Mouse (Mus musculus) stomach, embryonic 16.5 days (tissue): ENCODE measurements around the gene Sh3pxd2a. TPM values are rescaled to one million over a fixed set of nuclear protein-coding genes. Genes with fewer than 3 reads are reported as not detected.

Experiments used
- ATAC-seq: fragments of 200-750 bp; cut with Nextera tagmentation; 2 replicates; pipeline ENCODE4 v1.8.0; 2017; ENCODE audit warnings: moderate number of reproducible peaks, moderate TSS enrichment; ENCODE audit not compliant: insufficient read depth, low FRiP score
- H3K27ac ChIP-seq: fragments of 300-500 bp; sonication (generic); 2 replicates; pipeline ENCODE4 v1.5.1; 2014; ENCODE audit warnings: low read length
- H3K27me3 ChIP-seq: fragments of 300-500 bp; sonication (generic); 2 replicates; pipeline ENCODE4 v1.6.1; 2014; ENCODE audit warnings: low read length, control low read depth, mixed read lengths; ENCODE audit not compliant: control insufficient read depth, insufficient read depth
- H3K36me3 ChIP-seq: fragments of 300-500 bp; sonication (generic); 2 replicates; pipeline ENCODE4 v1.6.1; 2014; ENCODE audit warnings: low read length; ENCODE audit not compliant: control insufficient read depth, insufficient read depth
- H3K4me1 ChIP-seq: fragments of 300-500 bp; sonication (generic); 2 replicates; pipeline ENCODE4 v1.6.1; 2014; ENCODE audit warnings: low read length, control low read depth, mixed read lengths; ENCODE audit not compliant: control insufficient read depth, insufficient read depth
- H3K4me2 ChIP-seq: fragments of 300-500 bp; sonication (generic); 2 replicates; pipeline ENCODE4 v1.6.1; 2014; ENCODE audit warnings: low read depth, low read length, mixed read lengths
- H3K4me3 ChIP-seq: fragments of 300-500 bp; sonication (generic); replicated peaks from 2 replicates; pipeline ENCODE4 v1.5.1; 2014; ENCODE audit warnings: mild to moderate bottlenecking, low read length
- H3K9ac ChIP-seq: fragments of 300-500 bp; sonication (generic); 2 replicates; pipeline ENCODE4 v1.6.1; 2014; ENCODE audit warnings: low read length
- H3K9me3 ChIP-seq: fragments of 300-500 bp; sonication (generic); replicated peaks from 2 replicates; pipeline ENCODE4 v1.6.1; 2016; ENCODE audit warnings: low read length, control low read depth; ENCODE audit not compliant: control insufficient read depth
- WGBS: fragments of 180-500 bp; shearing (Covaris S2); extraction: QIAGEN DNeasy Blood & Tissue Kit; methylation state at CpG from one replicate; pipeline ENCODE4 v1.1.7; 2014; 5-methylcytosine and 5-hydroxymethylcytosine counted together
- polyA plus RNA-seq: library from polyadenylated mRNA; unstranded; fragments of >200 nt; fragmentation: Nextera tagmentation; extraction: Ambion mirVana; gene quantifications from 2 replicates; pipeline ENCODE4 v1.2.1, GENCODE M21; 2015

Sh3pxd2a gene
- polyA plus RNA-seq, 1 experiment from 2014 or later: 6.6 TPM

- no peak overlapping the region for H3K4me2 ChIP-seq
- H3K27ac ChIP-seq: no peak overlapping the region
- H3K9ac ChIP-seq: no peak overlapping the region
- no peaks in the 10 kb centered on the region for H3K36me3 ChIP-seq
- peaks cover 43% of the 10 kb centered on the region for H3K4me1 ChIP-seq
- no peak overlapping the region for H3K4me3 ChIP-seq
- no peaks in the 10 kb centered on the region for H3K9me3 ChIP-seq
- ATAC-seq: no peak
- 77% methylated on average over 9 of the region's 9 CpGs for WGBS
- no peaks in the 10 kb centered on the region for H3K27me3 ChIP-seq
These were observed 24.3 kb downstream of the Sh3pxd2a start for GRCm38 (mm10) chr19:47439726-47440434.

GRCm38 (mm10) chr19:47438445-47438844 lies 25.8 kb downstream of the Sh3pxd2a start:
- Histone ChIP-seq H3K27ac (peak overlapping the region; percentile 3; the same call in 1 of the 2 replicates), H3K4me3 (no peak overlapping the region), H3K4me2 (no peak overlapping the region), H3K9ac (0 out of 2 replicates have a peak overlapping the region, but pooled peaks have one; percentile 16), H3K27me3 (no peaks in the 10 kb centered on the region), H3K4me1 (peaks cover 30% of the 10 kb centered on the region), H3K9me3 (no peaks in the 10 kb centered on the region), H3K36me3 (no peaks in the 10 kb centered on the region)
- peak; percentile 83 for ATAC-seq
- 36% methylated on average over 5 of the region's 5 CpGs for WGBS

GRCm38 (mm10) chr19:47437040-47437439 lies 27.2 kb downstream of the Sh3pxd2a start:
- Histone ChIP-seq H3K36me3 (no peaks in the 10 kb centered on the region), H3K27ac (peak overlapping the region; percentile 56; the same call in 1 of the 2 replicates), H3K9me3 (no peaks in the 10 kb centered on the region), H3K4me1 (peaks cover 23% of the 10 kb centered on the region), H3K9ac (no peak overlapping the region), H3K4me3 (no peak overlapping the region), H3K27me3 (no peaks in the 10 kb centered on the region), H3K4me2 (no peak overlapping the region)
- WGBS: 92% methylated on average over 4 of the region's 4 CpGs
- ATAC-seq: no peak

GRCm38 (mm10) chr19:47436236-47436635 lies 28.0 kb downstream of the Sh3pxd2a start:
- no peaks in the 10 kb centered on the region for H3K9me3 ChIP-seq
- H3K4me1 ChIP-seq: peaks cover 30% of the 10 kb centered on the region
- no peak for ATAC-seq
- H3K36me3 ChIP-seq: no peaks in the 10 kb centered on the region
- H3K4me2 ChIP-seq: no peak overlapping the region
- no peaks in the 10 kb centered on the region for H3K27me3 ChIP-seq
- WGBS: 86% methylated on average over 8 of the region's 8 CpGs
- H3K9ac ChIP-seq: no peak overlapping the region
- no peak overlapping the region for H3K27ac ChIP-seq
- no peak overlapping the region for H3K4me3 ChIP-seq

- H3K9me3 ChIP-seq: no peaks in the 10 kb centered on the region
- no peak overlapping the region for H3K27ac ChIP-seq
- no peak overlapping the region for H3K4me2 ChIP-seq
- H3K9ac ChIP-seq: no peak overlapping the region
- H3K27me3 ChIP-seq: no peaks in the 10 kb centered on the region
- WGBS: 93% methylated on average over 14 of the region's 14 CpGs
- no peak for ATAC-seq
- no peaks in the 10 kb centered on the region for H3K36me3 ChIP-seq
- peaks cover 32% of the 10 kb centered on the region for H3K4me1 ChIP-seq
- no peak overlapping the region for H3K4me3 ChIP-seq
These were observed 29.5 kb downstream of the Sh3pxd2a start for GRCm38 (mm10) chr19:47434655-47435054.

- H3K36me3 ChIP-seq: no peaks in the 10 kb centered on the region
- no peaks in the 10 kb centered on the region for H3K27me3 ChIP-seq
- 0 out of 2 replicates have a peak overlapping the region, but pooled peaks have one; percentile 40 for H3K9ac ChIP-seq
- ATAC-seq: peak; percentile 61
- 0 out of 2 replicates have a peak overlapping the region, but pooled peaks have one; percentile 7 for H3K27ac ChIP-seq
- H3K4me3 ChIP-seq: no peak overlapping the region
- H3K9me3 ChIP-seq: no peaks in the 10 kb centered on the region
- H3K4me1 ChIP-seq: peaks cover 32% of the 10 kb centered on the region
- no peak overlapping the region for H3K4me2 ChIP-seq
- 56% methylated on average over 10 of the region's 10 CpGs for WGBS
These were observed 31.9 kb downstream of the Sh3pxd2a start for GRCm38 (mm10) chr19:47432339-47432738.

- Histone ChIP-seq H3K4me2 (no peak overlapping the region), H3K27me3 (no peaks in the 10 kb centered on the region), H3K4me3 (no peak overlapping the region), H3K27ac (peak overlapping the region; percentile 7; the same call in 1 of the 2 replicates), H3K36me3 (no peaks in the 10 kb centered on the region), H3K9me3 (no peaks in the 10 kb centered on the region), H3K9ac (no peak overlapping the region), H3K4me1 (peaks cover 32% of the 10 kb centered on the region)
- WGBS: 59% methylated on average over 11 of the region's 11 CpGs
- ATAC-seq: peak; percentile 24; the same call in 1 of the 2 replicates
These were observed 32.8 kb downstream of the Sh3pxd2a start for GRCm38 (mm10) chr19:47431189-47431931.

- 88% methylated on average over 2 of the region's 2 CpGs for WGBS
- Histone ChIP-seq H3K36me3 (no peaks in the 10 kb centered on the region), H3K4me3 (no peak overlapping the region), H3K27me3 (no peaks in the 10 kb centered on the region), H3K9ac (no peak overlapping the region), H3K4me1 (peaks cover 32% of the 10 kb centered on the region), H3K27ac (no peak overlapping the region), H3K4me2 (no peak overlapping the region), H3K9me3 (no peaks in the 10 kb centered on the region)
- ATAC-seq: no peak
These were observed 34.0 kb downstream of the Sh3pxd2a start for GRCm38 (mm10) chr19:47430160-47430559.

GRCm38 (mm10) chr19:47429245-47429644 lies 35.0 kb downstream of the Sh3pxd2a start:
- Histone ChIP-seq H3K4me2 (no peak overlapping the region), H3K4me1 (peaks cover 32% of the 10 kb centered on the region), H3K27ac (0 out of 2 replicates have a peak overlapping the region, but pooled peaks have one; percentile 0), H3K9ac (no peak overlapping the region), H3K9me3 (no peaks in the 10 kb centered on the region), H3K36me3 (no peaks in the 10 kb centered on the region), H3K27me3 (no peaks in the 10 kb centered on the region), H3K4me3 (no peak overlapping the region)
- 65% methylated on average over 3 of the region's 3 CpGs for WGBS
- no peak for ATAC-seq
